Mouse (Mus musculus) cerebellum, postnatal 14 days (tissue): ENCODE measurements around the gene Abat.
"Not testable (repeated sequence)": the region's sequence is repeated elsewhere in the genome, so short reads cannot be mapped to it uniquely, and the experiment has no call there.

ENCODE experiments used
- DNase-seq, 2 experiments: peaks; one replicate each; pipeline ENCODE4 v3.0.0; 2021; ENCODE audit warnings: mixed read lengths in 2 of 2

The Abat gene

DNA sequence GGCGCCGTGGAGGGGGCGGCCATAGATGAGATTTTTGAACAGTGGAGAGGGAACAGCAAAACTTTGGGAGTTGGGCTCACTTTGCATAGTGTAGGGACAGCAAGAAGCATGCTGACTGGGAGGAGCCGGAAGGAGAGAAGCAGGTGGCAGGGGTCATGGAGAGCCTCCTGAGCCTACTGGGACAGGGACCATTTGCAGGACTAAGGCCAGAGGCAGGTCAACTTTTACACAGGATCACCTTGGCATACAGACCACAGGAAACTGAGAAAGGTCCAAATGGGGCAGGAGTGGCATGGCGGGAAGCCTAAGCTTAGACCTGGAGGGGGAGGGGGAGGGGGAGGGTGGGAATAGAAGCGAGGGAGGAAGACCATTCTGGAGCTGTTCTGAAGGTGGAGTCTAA lies 20.2 kb downstream of the Abat start:
- DNase-seq: no peak

DNA sequence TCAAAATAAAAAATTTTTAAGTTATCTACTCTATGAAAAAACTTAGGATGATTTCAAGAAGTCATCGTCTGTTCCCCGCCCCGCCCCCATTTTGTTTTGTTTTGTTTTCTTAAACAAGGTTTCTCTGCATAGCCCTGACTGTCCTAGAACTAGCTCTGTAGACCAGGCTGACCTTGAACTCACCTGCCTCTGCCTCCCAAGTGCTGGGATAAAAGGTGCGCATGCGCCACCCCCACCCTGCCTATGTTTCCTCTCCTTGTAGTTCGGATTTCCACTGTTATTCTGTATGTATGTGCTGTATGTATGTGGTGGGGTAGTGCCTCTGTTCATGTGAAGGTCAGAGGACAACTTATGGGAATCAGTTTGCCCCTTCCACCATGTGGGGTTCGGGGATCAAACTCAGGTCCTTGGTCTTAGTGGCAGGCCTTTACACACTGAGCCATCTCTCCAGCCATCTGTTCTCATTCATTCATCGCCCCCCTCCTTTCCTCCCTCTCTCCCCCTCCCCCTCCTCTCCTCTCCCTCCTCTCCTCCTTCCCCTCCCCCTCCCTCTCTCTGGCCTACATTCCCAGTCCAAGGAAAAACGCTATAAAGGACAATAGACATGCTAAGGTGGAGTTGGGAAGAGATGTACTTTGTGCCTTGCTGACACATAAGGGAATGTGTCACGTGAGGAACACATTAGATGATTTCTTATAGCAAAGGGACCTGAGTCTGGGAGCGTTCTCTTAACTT lies 21.4 kb downstream of the Abat start:
- no peak for DNase-seq

DNA sequence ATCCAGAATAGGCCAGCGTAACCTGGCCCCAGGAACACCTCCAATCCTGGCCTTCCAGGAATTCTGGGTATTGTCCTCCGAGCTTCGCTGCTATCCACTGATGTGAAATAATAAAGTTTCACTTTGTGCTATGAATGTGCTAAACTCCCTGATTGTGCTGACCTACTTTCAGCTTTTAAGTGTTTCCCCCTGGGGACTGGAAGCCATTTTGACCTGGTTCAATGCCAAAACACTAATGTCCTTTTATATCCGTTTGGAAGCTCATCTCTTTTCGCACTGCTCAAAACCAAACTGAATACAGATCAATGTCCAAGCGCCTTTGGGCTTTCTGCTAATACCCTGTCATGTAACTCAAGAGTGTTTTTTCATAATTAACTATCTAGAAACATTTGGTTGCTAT lies 22.2 kb downstream of the Abat start:
- DNase-seq: no peak

DNA sequence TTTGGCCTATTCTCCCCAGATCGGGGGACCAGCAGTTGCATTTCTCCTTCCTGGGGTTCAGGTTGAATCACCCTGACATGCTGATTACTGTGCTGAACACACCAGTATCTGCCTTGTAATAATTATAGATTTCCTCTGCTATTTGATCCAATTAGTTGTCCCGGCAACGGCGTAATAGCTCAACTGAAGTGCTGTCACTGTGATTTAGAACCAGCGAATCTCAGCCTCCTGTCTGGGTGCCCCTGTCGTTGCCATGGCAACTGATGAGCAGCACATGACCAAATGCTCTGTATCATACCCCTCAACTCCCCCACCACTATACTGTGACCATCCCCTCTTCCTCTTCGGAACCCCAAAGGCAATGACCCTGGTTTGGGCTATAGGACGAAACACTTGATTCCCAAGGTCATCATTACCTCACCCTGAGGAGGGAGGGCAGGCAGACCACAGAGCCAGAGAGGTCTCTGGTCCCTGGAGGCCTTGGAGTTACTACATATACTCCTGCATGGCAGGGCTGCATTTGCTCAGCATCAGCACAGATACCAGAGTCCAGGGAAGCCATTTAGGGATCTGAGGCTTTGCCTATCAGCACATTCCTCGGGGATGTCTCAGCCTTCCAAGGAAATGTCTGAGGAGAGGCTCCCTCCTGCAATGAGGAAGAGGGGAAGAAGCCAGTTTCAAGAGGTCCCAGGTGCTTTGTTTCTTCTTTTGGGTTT lies 26.1 kb downstream of the Abat start:
- DNase-seq: peak; percentile 39 to 42

DNA sequence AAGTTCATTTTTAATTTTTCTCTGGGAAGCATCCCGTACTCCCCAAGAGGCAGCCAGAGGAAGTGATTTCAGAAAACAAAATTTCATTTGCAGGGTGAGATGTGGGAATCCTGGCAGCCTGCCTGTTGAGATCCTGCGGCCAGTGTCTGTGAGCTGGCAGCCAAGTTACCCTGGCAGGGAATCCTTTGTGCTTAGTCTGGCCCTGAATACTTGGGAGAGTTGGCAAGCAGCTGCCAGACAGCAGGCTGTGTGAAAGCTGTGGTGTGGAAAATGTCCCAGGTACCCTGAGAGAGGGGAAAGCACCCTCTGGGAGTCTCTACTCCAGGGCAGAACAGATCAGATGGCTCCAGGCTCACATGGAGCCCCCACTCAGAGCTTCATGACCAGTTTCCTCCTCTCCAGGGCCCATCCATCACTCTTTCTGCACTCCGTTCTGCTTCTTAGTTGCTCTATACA lies 27.7 kb downstream of the Abat start:
- peak; percentile 92 to 94 for DNase-seq

DNA sequence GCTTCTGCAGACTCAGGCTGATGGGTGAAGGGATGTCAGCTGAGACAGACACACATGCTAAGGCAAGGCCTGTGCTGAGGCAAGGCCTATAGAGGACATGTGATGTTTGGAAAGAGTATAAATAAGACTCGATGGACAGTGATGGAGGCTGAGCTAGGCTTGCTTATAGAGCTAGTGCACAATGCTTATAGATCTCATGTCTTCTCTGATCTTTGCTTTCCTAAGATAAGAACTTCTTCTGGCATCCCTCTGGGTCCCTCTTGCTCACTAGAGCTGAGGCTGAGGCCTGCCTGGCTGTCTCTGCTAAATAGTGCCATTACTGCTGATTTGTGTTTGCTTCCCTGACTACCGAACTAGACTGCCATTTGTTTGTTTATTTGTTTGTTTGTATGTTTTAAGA lies 34.6 kb downstream of the Abat start:
- DNase-seq: no peak

DNA sequence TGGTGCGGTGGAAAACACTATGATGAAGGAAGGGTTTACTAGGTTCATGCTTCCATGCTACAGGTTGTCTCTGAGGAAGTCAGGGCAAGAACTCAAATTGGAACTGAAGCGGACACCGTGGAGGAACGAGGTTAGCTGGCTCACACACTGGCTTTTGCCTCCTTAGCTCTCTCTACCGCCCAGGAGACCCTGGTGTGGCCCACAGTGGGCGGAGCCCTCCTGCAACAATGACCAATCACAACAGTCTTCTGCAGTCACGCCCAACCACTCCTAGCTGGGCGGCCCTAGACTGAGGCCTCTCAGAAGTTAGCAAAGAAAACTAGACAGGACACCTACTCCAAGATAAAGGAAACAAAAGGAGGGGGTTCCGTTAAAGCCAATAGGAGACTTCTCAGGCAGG lies 36.3 kb downstream of the Abat start:
- no peak for DNase-seq

DNA sequence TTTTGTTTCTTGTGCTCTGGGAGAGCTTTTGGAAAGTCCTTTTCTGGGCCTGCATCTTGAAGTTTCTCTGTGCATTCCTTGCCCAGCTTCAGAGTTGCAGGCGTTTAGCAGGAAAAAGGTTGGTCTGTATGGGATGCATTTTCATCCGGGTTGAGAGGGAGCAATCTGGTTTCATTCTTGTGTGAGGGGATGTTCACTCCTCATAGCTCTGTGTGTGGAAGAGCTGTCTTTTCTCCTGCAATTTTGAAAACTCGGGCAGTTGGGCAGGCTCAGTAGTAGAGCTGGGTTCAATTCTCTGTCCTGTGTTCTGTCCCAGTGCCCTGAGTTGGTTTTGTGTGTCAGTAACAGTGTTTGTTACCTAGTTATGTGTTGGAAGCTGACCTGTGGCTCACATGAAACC lies 41.1 kb downstream of the Abat start:
- no peak for DNase-seq

DNA sequence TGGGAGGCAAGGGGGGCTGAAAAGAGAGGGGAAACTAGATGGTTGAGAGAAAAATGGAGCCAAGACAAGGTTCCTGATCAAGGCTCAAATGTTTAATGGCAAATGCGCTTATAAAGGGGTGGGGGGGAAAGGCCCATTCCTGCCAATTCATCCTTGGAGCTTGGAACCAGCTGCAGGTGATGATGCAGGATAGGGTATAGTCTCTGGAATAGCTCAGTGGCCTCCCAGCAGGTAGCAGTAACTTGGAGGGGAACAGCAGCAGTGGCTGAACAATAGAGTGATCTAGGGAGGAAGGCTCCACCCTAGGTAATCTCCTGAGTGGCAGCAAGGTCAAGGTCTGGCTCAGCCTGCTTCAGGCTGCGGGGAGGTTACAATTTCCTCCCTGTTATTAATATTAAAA lies 41.5 kb downstream of the Abat start:
- DNase-seq: not testable (repeated sequence)

DNA sequence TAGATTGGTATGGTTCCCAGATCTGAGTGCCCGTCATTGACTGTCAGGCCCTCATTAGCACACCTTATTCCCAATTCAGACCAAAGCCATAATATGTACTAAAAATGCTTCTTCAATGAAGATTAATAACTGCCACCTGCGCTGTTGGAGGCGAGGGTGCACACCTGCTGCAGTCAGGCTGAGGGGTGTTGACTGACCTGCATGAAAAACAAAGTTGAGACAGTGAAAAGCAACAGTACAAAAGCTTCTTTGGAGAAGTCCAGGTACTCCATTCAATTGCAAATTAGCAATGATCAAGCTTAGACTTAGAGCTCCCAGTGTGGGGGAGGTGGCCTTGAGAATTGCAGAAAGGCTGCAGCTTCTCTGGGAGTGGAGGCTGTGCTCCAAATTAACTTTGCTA lies 42.1 kb downstream of the Abat start:
- not testable (repeated sequence) for DNase-seq

DNA sequence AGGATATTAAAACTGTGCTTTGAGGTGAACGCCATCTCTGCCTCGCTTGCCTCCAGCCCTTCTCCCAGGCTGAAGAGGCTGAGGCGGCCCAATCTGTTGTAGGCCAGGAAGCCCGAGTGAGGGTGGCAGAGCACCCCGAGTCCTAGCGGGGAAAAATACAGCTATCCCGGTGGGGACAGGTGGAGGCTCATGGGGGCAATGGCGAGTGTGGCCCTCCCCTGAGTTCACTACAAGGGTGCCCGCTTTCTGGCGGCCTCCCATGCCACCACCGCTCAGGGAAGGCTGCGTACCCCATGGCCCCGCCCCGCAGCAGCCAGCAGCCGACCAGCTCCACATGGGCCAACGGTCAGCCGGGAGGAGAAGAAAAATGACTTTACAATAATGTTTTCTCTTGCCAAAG lies 46.9 kb downstream of the Abat start:
- no peak for DNase-seq

DNA sequence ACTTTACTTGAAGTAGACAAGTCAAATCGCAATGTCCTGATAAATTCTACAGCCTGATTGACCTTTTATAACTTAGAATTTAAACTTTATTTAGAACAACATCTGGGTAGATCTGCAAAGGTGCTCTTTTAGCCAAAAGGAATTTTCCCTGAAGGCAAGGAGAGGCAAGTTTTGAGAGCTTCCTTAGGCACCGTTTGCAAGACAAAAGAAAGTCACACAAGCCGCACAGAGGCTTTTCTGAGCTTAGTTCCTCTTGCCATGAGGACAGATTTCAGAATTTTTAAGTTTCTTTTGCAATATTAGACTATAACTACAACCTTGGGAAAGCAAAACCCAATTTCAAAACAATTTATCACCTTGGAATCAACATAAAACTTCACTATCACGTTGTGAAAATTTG lies 47.9 kb downstream of the Abat start:
- DNase-seq: not testable (repeated sequence)

DNA sequence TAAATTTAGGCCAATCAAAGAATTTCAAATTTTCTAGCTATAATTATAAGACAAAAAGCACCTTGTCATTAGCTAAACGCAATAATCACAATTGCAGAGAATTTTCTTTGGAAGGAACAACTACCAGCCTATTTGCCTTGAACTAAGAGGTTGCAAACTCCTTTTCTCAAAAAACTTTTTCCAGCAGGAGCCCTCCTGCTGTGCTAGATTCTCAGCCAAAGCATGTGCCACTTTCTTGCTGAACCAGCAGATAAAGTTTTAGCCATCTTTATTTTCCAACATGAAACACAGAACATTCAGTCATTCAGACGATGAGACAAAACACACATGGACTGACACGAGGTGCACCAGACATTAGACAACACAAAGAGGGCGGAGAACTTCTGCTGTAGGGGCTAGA lies 48.6 kb downstream of the Abat start:
- DNase-seq: not testable (repeated sequence)

DNA sequence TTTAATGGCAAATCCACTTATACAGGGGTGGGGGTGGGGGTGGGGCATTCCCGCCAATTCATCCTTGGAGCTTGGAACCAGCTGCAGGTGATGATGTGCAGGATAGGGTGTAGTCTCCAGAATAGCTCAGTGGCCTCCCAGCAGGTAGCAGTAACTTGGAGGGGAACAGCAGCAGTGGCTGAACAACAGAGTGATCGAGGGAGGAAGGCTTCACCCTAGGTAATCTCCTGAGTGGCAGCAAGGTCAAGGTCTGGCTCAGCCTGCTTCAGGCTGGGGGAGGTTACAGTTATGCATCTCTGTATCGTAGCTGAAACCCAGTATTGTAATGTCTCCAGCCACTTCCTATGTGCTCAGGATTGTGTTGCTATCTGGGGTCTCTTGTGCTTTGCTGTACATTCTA lies 49.6 kb downstream of the Abat start:
- DNase-seq: not testable (repeated sequence)

DNA sequence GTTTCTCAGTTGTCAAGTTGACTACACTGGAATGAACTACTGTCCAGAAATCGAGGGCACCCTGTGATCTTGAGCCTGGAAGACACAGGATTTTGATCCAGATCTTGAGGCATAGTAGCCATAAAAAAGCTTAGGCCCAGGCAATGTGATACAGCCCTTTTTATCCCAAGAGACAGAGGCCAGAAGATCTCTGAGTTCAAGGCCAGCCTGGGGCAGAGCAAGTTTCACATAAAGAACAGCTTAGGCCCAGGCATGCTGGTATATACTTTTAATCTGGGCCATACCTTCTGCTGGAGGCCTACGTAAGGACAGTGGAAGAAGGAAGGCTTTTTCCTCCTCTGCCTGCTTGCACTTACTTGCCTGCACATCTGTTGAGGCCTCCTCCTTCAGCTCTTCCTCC lies 51.6 kb downstream of the Abat start:
- no peak for DNase-seq

DNA sequence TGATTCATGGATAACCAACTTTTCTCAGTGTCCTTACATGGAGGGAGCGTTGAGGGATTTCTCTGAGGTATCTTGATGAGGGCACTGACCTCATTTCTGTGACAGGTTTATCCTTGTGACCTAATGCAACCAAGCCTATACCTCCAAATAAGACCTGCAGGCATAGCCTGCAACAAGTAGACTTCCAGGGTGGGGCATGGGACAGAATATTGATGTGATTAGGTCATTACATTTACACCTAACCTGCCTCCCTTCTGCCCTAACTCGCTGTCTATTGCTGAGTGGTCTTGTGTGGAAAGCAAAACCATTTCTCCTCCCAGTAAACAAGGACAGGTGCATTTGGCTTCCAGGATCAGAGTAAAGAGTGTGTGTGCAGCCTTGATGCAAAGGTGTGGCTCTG lies 52.3 kb downstream of the Abat start:
- no peak for DNase-seq

DNA sequence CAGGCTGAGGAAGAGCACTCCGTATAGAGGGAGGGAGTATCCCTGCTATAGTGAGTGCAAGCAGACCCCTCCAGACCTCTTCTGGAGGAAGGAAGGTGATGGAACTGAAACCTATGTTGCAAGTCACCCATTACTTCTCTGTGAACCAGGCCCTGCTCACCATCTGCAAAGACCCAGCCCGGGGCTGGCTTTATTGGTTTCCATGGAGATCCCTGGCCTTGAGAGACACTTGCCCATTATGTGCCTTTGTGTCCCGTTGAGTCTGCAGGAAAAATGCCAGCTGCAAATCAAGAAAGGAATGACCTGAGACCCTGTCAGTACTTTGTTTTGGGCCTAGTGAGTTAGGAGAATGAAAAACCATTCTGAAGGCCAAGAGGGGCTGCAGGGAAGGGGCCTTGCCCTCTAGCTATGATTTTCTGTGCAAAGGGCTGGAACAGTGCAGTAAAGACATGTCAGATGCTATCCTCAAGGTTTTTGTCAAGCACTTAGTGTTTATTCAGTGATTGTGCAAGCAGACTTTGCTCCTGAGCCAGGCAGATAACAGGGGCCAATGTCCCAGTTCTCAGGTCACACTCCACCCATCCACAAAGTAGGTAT lies 53.0 kb downstream of the Abat start:
- DNase-seq: peak; percentile 41

DNA sequence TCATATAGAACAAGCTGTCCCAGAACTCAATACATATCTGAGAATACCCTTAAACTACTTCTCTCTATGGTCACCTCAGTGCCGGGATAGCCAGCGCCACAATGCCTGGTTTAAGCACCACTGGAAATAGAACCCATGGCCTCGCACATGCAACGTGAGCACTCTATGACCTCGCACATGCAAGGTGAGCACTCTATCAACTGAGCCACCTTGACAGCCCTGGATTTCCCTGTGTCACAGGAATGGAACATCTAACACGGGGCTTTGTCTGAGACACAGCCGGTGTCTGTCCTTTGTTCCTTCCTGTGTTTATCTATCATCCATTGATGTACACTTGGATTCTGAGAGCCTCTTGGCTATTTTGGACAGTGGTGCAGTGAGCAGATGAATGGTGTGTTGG lies 55.7 kb downstream of the Abat start:
- no peak for DNase-seq

DNA sequence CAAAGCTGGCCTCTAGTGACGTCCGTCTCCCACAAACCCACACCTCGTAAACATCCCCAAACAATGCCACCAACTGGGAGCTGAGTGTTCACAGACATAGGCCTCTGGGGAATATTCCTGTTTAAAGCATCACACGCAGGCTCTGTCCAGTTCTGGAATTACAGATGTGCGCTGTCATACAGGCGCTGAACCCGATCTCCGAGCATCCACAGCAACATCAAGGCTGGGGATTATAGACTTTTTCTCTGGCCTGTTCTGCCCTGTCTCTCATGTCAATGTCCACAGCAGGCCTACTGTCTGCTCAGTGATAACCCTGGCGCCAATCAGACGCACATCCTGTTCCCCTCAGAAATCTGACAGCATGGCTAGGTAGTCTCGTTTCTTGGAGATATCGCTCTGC lies 57.1 kb downstream of the Abat start:
- no peak for DNase-seq

DNA sequence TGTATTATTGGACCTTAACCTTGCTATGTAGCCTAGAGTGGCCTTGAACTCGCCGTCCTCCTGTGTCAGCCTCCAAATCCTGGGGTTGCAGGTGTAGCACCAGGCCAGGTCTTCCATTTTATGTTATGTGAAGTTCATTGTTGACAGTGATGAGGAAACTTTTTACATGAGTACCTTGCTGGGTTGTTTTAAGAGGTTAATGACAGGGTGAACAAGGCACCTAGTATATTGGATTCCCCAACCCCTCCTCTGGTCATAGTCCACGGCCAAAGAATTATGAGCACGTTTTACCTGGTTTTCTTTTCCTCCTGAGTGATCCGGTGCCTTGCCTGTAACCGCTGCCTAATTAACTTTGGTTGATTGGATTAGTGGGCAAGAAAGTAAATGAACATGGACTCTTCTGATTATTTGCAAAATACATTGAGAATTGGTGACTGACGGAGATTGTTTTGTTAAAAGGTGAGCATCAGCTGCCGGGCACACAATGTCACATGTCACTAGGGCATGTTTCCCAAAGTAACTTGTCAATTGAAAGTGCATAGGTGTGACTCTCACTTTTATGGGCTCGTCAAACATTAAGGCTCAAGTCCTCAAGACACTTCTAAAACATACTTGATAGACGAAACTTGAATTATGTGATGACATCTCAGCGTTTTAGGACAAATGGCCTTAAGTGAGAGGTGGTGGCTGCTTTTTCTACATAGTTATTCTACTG lies 57.8 kb downstream of the Abat start:
- no peak for DNase-seq

DNA sequence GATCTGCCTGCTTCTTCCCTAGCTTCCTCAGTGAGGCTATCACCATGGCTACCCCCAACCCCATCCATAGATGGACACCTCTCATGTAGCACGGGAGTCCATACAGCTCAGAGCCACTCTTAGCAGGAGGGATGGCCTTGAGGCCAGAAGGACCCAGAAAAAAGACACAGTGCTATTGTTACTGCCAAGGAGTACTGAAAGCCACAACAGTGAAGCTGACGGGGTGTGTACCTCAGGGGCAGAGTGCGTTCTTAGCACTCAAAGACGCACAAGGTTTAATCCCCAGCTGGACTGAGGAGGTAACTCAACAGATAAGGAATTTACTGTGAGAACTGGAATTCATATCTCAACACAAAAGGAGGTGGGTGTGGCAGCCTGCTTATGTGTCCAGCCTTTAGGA lies 59.8 kb downstream of the Abat start:
- no peak for DNase-seq

DNA sequence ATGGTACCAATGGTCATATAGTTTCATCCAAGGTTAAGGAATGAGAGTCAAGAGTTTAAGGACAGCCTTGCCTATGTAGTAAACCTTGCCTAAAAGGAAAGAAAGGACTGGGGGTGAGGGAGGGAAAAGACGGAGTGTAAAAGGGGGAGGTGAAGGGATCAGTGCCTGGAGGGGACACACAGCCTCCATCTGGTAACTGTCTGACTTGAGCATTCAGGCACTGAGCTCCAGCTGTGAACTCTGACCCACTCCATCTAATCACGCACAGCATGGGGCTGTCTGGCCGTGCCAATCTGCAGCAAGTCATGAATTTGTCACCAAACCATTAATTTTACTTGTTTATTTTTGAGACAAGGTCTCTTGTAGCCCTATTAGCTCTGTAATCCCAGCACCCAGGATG lies 60.5 kb downstream of the Abat start:
- DNase-seq: peak; percentile 24 to 30

DNA sequence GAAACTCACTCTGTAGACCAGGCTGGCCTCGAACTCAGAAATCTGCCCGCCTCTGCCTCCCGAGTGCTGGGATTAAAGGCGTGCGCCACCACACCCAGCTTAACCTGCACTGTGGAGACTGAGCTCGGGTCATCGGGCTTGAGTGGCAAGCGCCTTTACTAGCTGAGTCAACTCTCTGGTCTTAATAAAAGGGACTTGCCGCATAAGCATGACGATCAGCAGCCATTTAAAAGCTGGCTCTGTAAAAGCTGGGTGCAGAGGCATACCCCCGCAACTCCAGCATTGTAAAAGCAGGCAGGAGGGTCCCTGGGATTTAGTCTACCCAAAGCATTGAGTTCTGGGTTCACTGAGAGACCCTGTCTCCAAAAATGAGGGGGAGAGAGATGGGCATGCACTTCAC lies 61.1 kb downstream of the Abat start:
- DNase-seq: no peak

DNA sequence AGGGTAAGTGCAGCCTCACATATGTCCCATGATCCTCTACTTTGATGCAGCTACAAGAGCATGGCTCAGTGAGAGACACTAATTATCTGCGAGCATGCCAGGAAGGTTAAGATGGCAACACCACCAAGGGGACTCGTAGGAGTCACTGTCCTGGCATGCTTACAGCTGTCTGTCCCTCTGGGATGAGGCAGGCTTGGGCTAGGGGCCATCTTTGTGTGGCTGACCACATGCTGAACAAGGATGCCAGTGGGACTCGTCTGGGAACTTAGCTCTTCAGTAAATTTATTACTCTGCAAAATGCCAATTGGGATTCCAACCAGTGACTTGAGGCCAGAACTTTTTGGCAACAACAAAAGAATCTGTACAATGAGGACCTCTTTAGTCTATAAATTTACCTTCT lies 62.9 kb downstream of the Abat start:
- no peak for DNase-seq
